Mouse (Mus musculus) CH12.LX (cell line): ENCODE data around the gene Ppp1cc. TPM values are rescaled to one million over a fixed set of nuclear protein-coding genes. Genes with fewer than 3 reads are reported as not detected.

ENCODE experiments used
- BHLHE40 ChIP-seq: IDR thresholded peaks from 2 replicates; pipeline ENCODE4 v1.6.1; 2011; ENCODE audit warnings: mild to moderate bottlenecking, low read depth, low read length, improper control_type of control experiment
- GABPA ChIP-seq: IDR thresholded peaks from 2 replicates; pipeline ENCODE4 v1.6.1; 2012; ENCODE audit warnings: low read depth, low read length, improper control_type of control experiment, inconsistent platforms; ENCODE audit not compliant: insufficient replicate concordance
- IRF4 ChIP-seq: IDR thresholded peaks from 2 replicates; pipeline ENCODE4 v1.6.1; 2014; ENCODE audit warnings: low read depth, mild to moderate bottlenecking, inconsistent platforms, low read length, improper control_type of control experiment
- JUN ChIP-seq: IDR thresholded peaks from 2 replicates; pipeline ENCODE4 v1.6.1; 2011; ENCODE audit warnings: low read depth, mild to moderate bottlenecking, low read length, improper control_type of control experiment, moderate library complexity; ENCODE audit not compliant: insufficient read depth
- MAZ ChIP-seq: IDR thresholded peaks from 2 replicates; pipeline ENCODE4 v1.6.1; 2012; ENCODE audit warnings: low read depth, mild to moderate bottlenecking, inconsistent platforms, low read length, improper control_type of control experiment, moderate library complexity
- MEF2A ChIP-seq: IDR thresholded peaks from 2 replicates; pipeline ENCODE4 v1.6.1; 2014; ENCODE audit warnings: low read depth, mild to moderate bottlenecking, inconsistent platforms, low read length, improper control_type of control experiment, borderline replicate concordance
- MXI1 ChIP-seq: IDR thresholded peaks from 2 replicates; pipeline ENCODE4 v1.6.1; 2011; ENCODE audit warnings: mild to moderate bottlenecking, low read depth, low read length, improper control_type of control experiment
- PAX5 ChIP-seq: IDR thresholded peaks from 2 replicates; pipeline ENCODE4 v1.6.1; 2012; ENCODE audit warnings: low read length, inconsistent platforms, mixed read lengths
- RCOR1 ChIP-seq: conservative IDR thresholded peaks from 2 replicates; pipeline ENCODE4 v1.6.1; 2012; ENCODE audit warnings: low read depth, mild to moderate bottlenecking, inconsistent platforms, low read length, improper control_type of control experiment
- SIN3A ChIP-seq: IDR thresholded peaks from 2 replicates; pipeline ENCODE4 v1.6.1; 2012; ENCODE audit warnings: low read length, improper control_type of control experiment, inconsistent platforms
- USF2 ChIP-seq: conservative IDR thresholded peaks from 2 replicates; pipeline ENCODE4 v1.6.1; 2011; ENCODE audit warnings: low read depth, low read length, improper control_type of control experiment
- ZNF384 ChIP-seq: IDR thresholded peaks from 2 replicates; pipeline ENCODE4 v1.6.1; 2012; ENCODE audit warnings: low read depth, low read length, improper control_type of control experiment, inconsistent platforms
- polyA plus RNA-seq: library from polyadenylated mRNA; unstranded; fragments of >175 nt; gene quantifications from 2 replicates; pipeline ENCODE4 v1.2.1, GENCODE M21; 2012; ENCODE audit warnings: low read depth; ENCODE audit not compliant: insufficient read length
- total RNA-seq, 2 experiments: library from RNA; depleted of rRNA; stranded (reverse); fragments of 300-350 nt in 1 of 2; fragments of >200 nt in 1 of 2; gene quantifications; 2 replicates each; pipeline ENCODE4 v1.2.3; 2012 to 2014

Ppp1cc gene
- total and polyA plus RNA-seq, 3 experiments, result 191 to 406 (median 358) TPM

- peak; percentile 55; the same call in 1 of the 2 replicates for TF ChIP-seq JUN
- no peak for TF ChIP-seq GABPA
- peak; percentile 93 for TF ChIP-seq IRF4
- peak; percentile 93 for TF ChIP-seq MAZ
- no peak for TF ChIP-seq USF2
- peak; percentile 78; the same call in 1 of the 2 replicates for TF ChIP-seq RCOR1
- peak; percentile 98 for TF ChIP-seq ZNF384
- TF ChIP-seq PAX5, result no peak
- peak; percentile 83 for TF ChIP-seq MEF2A
- peak; percentile 74 for TF ChIP-seq MXI1
- TF ChIP-seq SIN3A, result peak; percentile 63; the same call in 1 of the 2 replicates
- TF ChIP-seq BHLHE40, result peak; percentile 89
Observed at GRCm38 (mm10) chr5:122224291-122224690, 66.2 kb downstream of the Ppp1cc start (continued).

Other genes with a start within 250 kb of the Ppp1cc start
- 0.17 TPM in 1 of 2 replicates, not detected in the other for gene Cux2, start 108.2 kb upstream of the Ppp1cc start, total RNA-seq (2012; rRNA removed)
- not detected in 2 replicates for gene Cux2, start 108.2 kb upstream of the Ppp1cc start, total RNA-seq (2014; rRNA removed)
- gene Cux2, start 108.2 kb upstream of the Ppp1cc start, polyA plus RNA-seq, result not detected in 2 replicates
- not detected in 2 replicates for gene Myl2, start 57.3 kb upstream of the Ppp1cc start, total RNA-seq (2012; rRNA removed)
- gene Myl2, start 57.3 kb upstream of the Ppp1cc start, total RNA-seq (2014; rRNA removed), result not detected in 2 replicates
- not detected in 2 replicates for gene Myl2, start 57.3 kb upstream of the Ppp1cc start, polyA plus RNA-seq
- gene Ccdc63, start 17.5 kb upstream of the Ppp1cc start, total RNA-seq (2012; rRNA removed), result 0.47 and 0.59 TPM in 2 replicates
- 0.39 TPM in 1 of 2 replicates, not detected in the other for gene Ccdc63, start 17.5 kb upstream of the Ppp1cc start, total RNA-seq (2014; rRNA removed)
- 0.70 and 0.94 TPM in 2 replicates for gene Ccdc63, start 17.5 kb upstream of the Ppp1cc start, polyA plus RNA-seq
- 156 and 167 TPM in 2 replicates for gene Hvcn1, start 48.5 kb downstream of the Ppp1cc start, total RNA-seq (2012; rRNA removed)
- gene Hvcn1, start 48.5 kb downstream of the Ppp1cc start, total RNA-seq (2014; rRNA removed), result 132 and 143 TPM in 2 replicates
- 145 and 159 TPM in 2 replicates for gene Hvcn1, start 48.5 kb downstream of the Ppp1cc start, polyA plus RNA-seq
- gene Tctn1, start 106.2 kb downstream of the Ppp1cc start, total RNA-seq (2012; rRNA removed), result 7.6 and 8.8 TPM in 2 replicates
- gene Tctn1, start 106.2 kb downstream of the Ppp1cc start, total RNA-seq (2014; rRNA removed), result 2.6 and 2.9 TPM in 2 replicates
- 3.7 and 4.4 TPM in 2 replicates for gene Tctn1, start 106.2 kb downstream of the Ppp1cc start, polyA plus RNA-seq
- gene Pptc7, start 126.1 kb downstream of the Ppp1cc start, total RNA-seq (2012; rRNA removed), result 17.1 and 19.9 TPM in 2 replicates
- gene Pptc7, start 126.1 kb downstream of the Ppp1cc start, total RNA-seq (2014; rRNA removed), result 25.6 and 25.9 TPM in 2 replicates
- gene Pptc7, start 126.1 kb downstream of the Ppp1cc start, polyA plus RNA-seq, result 22.2 and 23.6 TPM in 2 replicates
- 6.5 and 9.0 TPM in 2 replicates for gene Rad9b, start 196.0 kb downstream of the Ppp1cc start, total RNA-seq (2012; rRNA removed)
- 10.3 and 11.3 TPM in 2 replicates for gene Rad9b, start 196.0 kb downstream of the Ppp1cc start, total RNA-seq (2014; rRNA removed)
- gene Rad9b, start 196.0 kb downstream of the Ppp1cc start, polyA plus RNA-seq, result 10.4 TPM in 2 replicates
- 82.2 and 94.9 TPM in 2 replicates for gene Vps29, start 196.1 kb downstream of the Ppp1cc start, total RNA-seq (2012; rRNA removed)
- 145 and 153 TPM in 2 replicates for gene Vps29, start 196.1 kb downstream of the Ppp1cc start, total RNA-seq (2014; rRNA removed)
- 94.4 and 95.0 TPM in 2 replicates for gene Vps29, start 196.1 kb downstream of the Ppp1cc start, polyA plus RNA-seq
- gene Gpn3, start 213.6 kb downstream of the Ppp1cc start, total RNA-seq (2012; rRNA removed), result 61.4 and 66.8 TPM in 2 replicates
- gene Gpn3, start 213.6 kb downstream of the Ppp1cc start, total RNA-seq (2014; rRNA removed), result 96.1 and 97.1 TPM in 2 replicates
- 65.9 and 74.6 TPM in 2 replicates for gene Gpn3, start 213.6 kb downstream of the Ppp1cc start, polyA plus RNA-seq
- 37.2 and 38.2 TPM in 2 replicates for gene Fam216a, start 214.1 kb downstream of the Ppp1cc start, total RNA-seq (2012; rRNA removed)
- gene Fam216a, start 214.1 kb downstream of the Ppp1cc start, total RNA-seq (2014; rRNA removed), result 50.2 and 55.8 TPM in 2 replicates
- 41.4 and 41.5 TPM in 2 replicates for gene Fam216a, start 214.1 kb downstream of the Ppp1cc start, polyA plus RNA-seq
- 297 and 315 TPM in 2 replicates for gene Arpc3, start 233.6 kb downstream of the Ppp1cc start, total RNA-seq (2012; rRNA removed)
- gene Arpc3, start 233.6 kb downstream of the Ppp1cc start, total RNA-seq (2014; rRNA removed), result 425 and 543 TPM in 2 replicates
- 256 TPM in 2 replicates for gene Arpc3, start 233.6 kb downstream of the Ppp1cc start, polyA plus RNA-seq